Mouse (Mus musculus): ENCODE data around the gene Pvalb. TPM values are rescaled to one million over a fixed set of nuclear protein-coding genes. Genes with fewer than 3 reads are reported as not detected.

Pvalb gene
- polyA plus RNA-seq, 1 experiment, result 0.06 TPM

- H3K79me3 ChIP-seq (ENCODE audit: low read depth), result no peaks in the 10 kb centered on the region
- H3K4me3 ChIP-seq (ENCODE audit: insufficient read depth, poor library complexity, severe bottlenecking), result no peak overlapping the region
- H3K36me3 ChIP-seq (ENCODE audit: control insufficient read depth, insufficient read depth), result no peaks in the 10 kb centered on the region
- peaks cover 94% of the 10 kb centered on the region for H3K27me3 ChIP-seq (ENCODE audit: control insufficient read depth, insufficient read depth, insufficient read length)
- no peak overlapping the region for H3ac ChIP-seq (ENCODE audit: control insufficient read depth, insufficient read length, low read depth)
- no peaks in the 10 kb centered on the region for H3K79me2 ChIP-seq (ENCODE audit: control insufficient read depth, insufficient read depth)
- TF ChIP-seq MYOG (IDR thresholded peaks at IDR 0.05; ENCODE audit: control insufficient read depth, extremely low read depth, insufficient read length), result no peak
- no peak for TF ChIP-seq MAX (IDR thresholded peaks at IDR 0.05)
- TF ChIP-seq USF1 (IDR thresholded peaks at IDR 0.05; ENCODE audit: low read depth), result no peak
- TF ChIP-seq MYOD1 (IDR thresholded peaks at IDR 0.05; ENCODE audit: control insufficient read depth, insufficient read length, low read depth), result no peak
Observed at GRCm38 (mm10) chr15:78194320-78194719, 11.9 kb downstream of the Pvalb start.

- TF ChIP-seq MAX (IDR thresholded peaks at IDR 0.05) (no peak), USF1 (IDR thresholded peaks at IDR 0.05; ENCODE audit: low read depth) (no peak), FOSL1 (IDR thresholded peaks at IDR 0.05; ENCODE audit: insufficient read depth, low read length, poor library complexity, severe bottlenecking) (no peak)
- Histone ChIP-seq H3K27me3 (ENCODE audit: control insufficient read depth, insufficient read depth, insufficient read length) (peaks cover 67% of the 10 kb centered on the region), H3K4me3 (ENCODE audit: insufficient read depth, poor library complexity, severe bottlenecking) (no peak overlapping the region), H3ac (ENCODE audit: control insufficient read depth, insufficient read length, low read depth) (no peak overlapping the region), H3K79me3 (ENCODE audit: low read depth) (no peaks in the 10 kb centered on the region), H3K79me2 (ENCODE audit: control insufficient read depth, insufficient read depth) (no peaks in the 10 kb centered on the region), H3K36me3 (ENCODE audit: control insufficient read depth, insufficient read depth) (no peaks in the 10 kb centered on the region)
Observed at GRCm38 (mm10) chr15:78189636-78190035, 16.6 kb downstream of the Pvalb start.

- no peaks in the 10 kb centered on the region for H3K79me2 ChIP-seq (ENCODE audit: control insufficient read depth, insufficient read depth)
- H3K4me3 ChIP-seq (ENCODE audit: insufficient read depth, poor library complexity, severe bottlenecking), result no peak overlapping the region
- no peaks in the 10 kb centered on the region for H3K79me3 ChIP-seq (ENCODE audit: low read depth)
- no peak for TF ChIP-seq MYOD1 (IDR thresholded peaks at IDR 0.05; ENCODE audit: control insufficient read depth, insufficient read length, low read depth)
- TF ChIP-seq USF1 (IDR thresholded peaks at IDR 0.05; ENCODE audit: low read depth), result no peak
- TF ChIP-seq CTCF (IDR thresholded peaks at IDR 0.05; ENCODE audit: control insufficient read depth, insufficient read depth, insufficient read length), result no peak
- no peak for TF ChIP-seq MAX (IDR thresholded peaks at IDR 0.05)
- no peak for TF ChIP-seq MYOG (IDR thresholded peaks at IDR 0.05; ENCODE audit: control insufficient read depth, extremely low read depth, insufficient read length)
- no peak for TF ChIP-seq CEBPB (IDR thresholded peaks at IDR 0.05; ENCODE audit: low read depth)
- TF ChIP-seq FOSL1 (IDR thresholded peaks at IDR 0.05; ENCODE audit: insufficient read depth, low read length, poor library complexity, severe bottlenecking), result no peak
- peaks cover 66% of the 10 kb centered on the region for H3K27me3 ChIP-seq (ENCODE audit: control insufficient read depth, insufficient read depth, insufficient read length)
- no peak overlapping the region for H3ac ChIP-seq (ENCODE audit: control insufficient read depth, insufficient read length, low read depth)
- H3K36me3 ChIP-seq (ENCODE audit: control insufficient read depth, insufficient read depth), result no peaks in the 10 kb centered on the region
Observed at GRCm38 (mm10) chr15:78188546-78188945, 17.7 kb downstream of the Pvalb start.

- Histone ChIP-seq H3K79me2 (ENCODE audit: control insufficient read depth, insufficient read depth) (no peaks in the 10 kb centered on the region), H3ac (ENCODE audit: control insufficient read depth, insufficient read length, low read depth) (no peak overlapping the region), H3K27me3 (ENCODE audit: control insufficient read depth, insufficient read depth, insufficient read length) (peaks cover 66% of the 10 kb centered on the region), H3K4me3 (ENCODE audit: insufficient read depth, poor library complexity, severe bottlenecking) (no peak overlapping the region), H3K36me3 (ENCODE audit: control insufficient read depth, insufficient read depth) (no peaks in the 10 kb centered on the region), H3K79me3 (ENCODE audit: low read depth) (no peaks in the 10 kb centered on the region)
- TF ChIP-seq MAX (IDR thresholded peaks at IDR 0.05) (no peak), MYOG (IDR thresholded peaks at IDR 0.05; ENCODE audit: control insufficient read depth, extremely low read depth, insufficient read length) (no peak), CEBPB (IDR thresholded peaks at IDR 0.05; ENCODE audit: low read depth) (no peak), FOSL1 (IDR thresholded peaks at IDR 0.05; ENCODE audit: insufficient read depth, low read length, poor library complexity, severe bottlenecking) (no peak), USF1 (IDR thresholded peaks at IDR 0.05; ENCODE audit: low read depth) (no peak), CTCF (IDR thresholded peaks at IDR 0.05; ENCODE audit: control insufficient read depth, insufficient read depth, insufficient read length) (no peak), MYOD1 (IDR thresholded peaks at IDR 0.05; ENCODE audit: control insufficient read depth, insufficient read length, low read depth) (no peak)
Observed at GRCm38 (mm10) chr15:78186906-78187305, 19.3 kb downstream of the Pvalb start.

GRCm38 (mm10) chr15:78185609-78186008, 20.6 kb downstream of the Pvalb start:
- Histone ChIP-seq H3K27me3 (ENCODE audit: control insufficient read depth, insufficient read depth, insufficient read length) (peaks cover 65% of the 10 kb centered on the region), H3ac (ENCODE audit: control insufficient read depth, insufficient read length, low read depth) (no peak overlapping the region), H3K36me3 (ENCODE audit: control insufficient read depth, insufficient read depth) (no peaks in the 10 kb centered on the region), H3K79me2 (ENCODE audit: control insufficient read depth, insufficient read depth) (no peaks in the 10 kb centered on the region), H3K4me3 (ENCODE audit: insufficient read depth, poor library complexity, severe bottlenecking) (no peak overlapping the region), H3K79me3 (ENCODE audit: low read depth) (no peaks in the 10 kb centered on the region)
- no peak for TF ChIP-seq CEBPB (IDR thresholded peaks at IDR 0.05; ENCODE audit: low read depth)
- TF ChIP-seq MYOD1 (IDR thresholded peaks at IDR 0.05; ENCODE audit: control insufficient read depth, insufficient read length, low read depth), result no peak
- TF ChIP-seq MYOG (IDR thresholded peaks at IDR 0.05; ENCODE audit: control insufficient read depth, extremely low read depth, insufficient read length), result no peak
- no peak for TF ChIP-seq MAX (IDR thresholded peaks at IDR 0.05)
- TF ChIP-seq FOSL1 (IDR thresholded peaks at IDR 0.05; ENCODE audit: insufficient read depth, low read length, poor library complexity, severe bottlenecking), result no peak
- TF ChIP-seq CTCF (IDR thresholded peaks at IDR 0.05; ENCODE audit: control insufficient read depth, insufficient read depth, insufficient read length), result no peak
- TF ChIP-seq USF1 (IDR thresholded peaks at IDR 0.05; ENCODE audit: low read depth), result no peak

- peaks cover 64% of the 10 kb centered on the region for H3K27me3 ChIP-seq (ENCODE audit: control insufficient read depth, insufficient read depth, insufficient read length)
- H3K36me3 ChIP-seq (ENCODE audit: control insufficient read depth, insufficient read depth), result no peaks in the 10 kb centered on the region
- no peak for TF ChIP-seq MYOG (IDR thresholded peaks at IDR 0.05; ENCODE audit: control insufficient read depth, extremely low read depth, insufficient read length)
- TF ChIP-seq CTCF (IDR thresholded peaks at IDR 0.05; ENCODE audit: control insufficient read depth, insufficient read depth, insufficient read length), result peak; percentile 4
- no peak overlapping the region for H3ac ChIP-seq (ENCODE audit: control insufficient read depth, insufficient read length, low read depth)
- H3K79me3 ChIP-seq (ENCODE audit: low read depth), result no peaks in the 10 kb centered on the region
- H3K4me3 ChIP-seq (ENCODE audit: insufficient read depth, poor library complexity, severe bottlenecking), result no peak overlapping the region
- H3K79me2 ChIP-seq (ENCODE audit: control insufficient read depth, insufficient read depth), result no peaks in the 10 kb centered on the region
Observed at GRCm38 (mm10) chr15:78184855-78185254, 21.3 kb downstream of the Pvalb start.

All from C2C12 (cell line).